Mouse (Mus musculus) erythroblast, embryonic 14.5 days (primary cell): ENCODE measurements around the gene Mpped1.

ENCODE experiments used
- GATA1 ChIP-seq: IDR thresholded peaks from 2 replicates; pipeline ENCODE4 v1.6.1; 2012; ENCODE audit warnings: low read length, inconsistent platforms, mixed read lengths
- TAL1 ChIP-seq: IDR thresholded peaks from 3 replicates; pipeline ENCODE4 v1.6.1; 2012; ENCODE audit warnings: low read length, inconsistent platforms, mixed read lengths

- TF ChIP-seq TAL1 (no peak), GATA1 (no peak)
These were observed 2.0 kb downstream of the Mpped1 start for GRCm38 (mm10) chr15:83781304-83781703.
